Mouse (Mus musculus): ENCODE results near the gene Il21.

GRCm38 (mm10) chr3:37174711-37175572, 57.5 kb downstream of the Il21 start:
- no peak for TF ChIP-seq POLR2A (IDR thresholded peaks at IDR 0.05; ENCODE audit: borderline replicate concordance, insufficient read depth, low read length)
- no peak for TF ChIP-seq CTCF (IDR thresholded peaks at IDR 0.05; ENCODE audit: borderline replicate concordance, insufficient read depth, low read depth, low read length)

Measured in cerebellum, adult 2 months (tissue).